Mouse (Mus musculus) forebrain, embryonic 11.5 days (tissue): ENCODE results near the gene Smndc1. TPM values are rescaled to one million over a fixed set of nuclear protein-coding genes. Genes with fewer than 3 reads are reported as not detected.
"Not testable (repeated sequence)": the region's sequence is repeated elsewhere in the genome, so short reads cannot be mapped to it uniquely, and the experiment has no call there.

Source experiments
- ATAC-seq: fragments of 200-750 bp; cut with Nextera tagmentation; replicated peaks from 2 replicates; pipeline ENCODE4 v1.8.0; 2017; ENCODE audit warnings: moderate TSS enrichment; ENCODE audit not compliant: low FRiP score
- DNase-seq: peaks from one replicate; pipeline ENCODE4 v3.0.0-alpha.2; 2017; ENCODE audit warnings: low spot score
- H3K27ac ChIP-seq: fragments of 300-500 bp; sonication (generic); 2 replicates; pipeline ENCODE4 v1.5.1; 2014; ENCODE audit warnings: low read depth, low read length
- H3K27me3 ChIP-seq: fragments of 300-500 bp; sonication (generic); 2 replicates; pipeline ENCODE4 v1.6.1; 2014; ENCODE audit warnings: mild to moderate bottlenecking, low read length, mixed read lengths; ENCODE audit not compliant: control insufficient read depth, insufficient read depth
- H3K36me3 ChIP-seq: fragments of 300-500 bp; sonication (generic); 2 replicates; pipeline ENCODE4 v1.6.1; 2014; ENCODE audit warnings: mild to moderate bottlenecking, low read length, moderate library complexity, mixed read lengths; ENCODE audit not compliant: control insufficient read depth, insufficient read depth
- H3K4me1 ChIP-seq: fragments of 300-500 bp; sonication (generic); replicated peaks from 2 replicates; pipeline ENCODE4 v1.6.1; 2014; ENCODE audit warnings: low read length, mixed read lengths; ENCODE audit not compliant: control insufficient read depth, insufficient read depth
- H3K4me2 ChIP-seq: fragments of 300-500 bp; sonication (generic); 2 replicates; pipeline ENCODE4 v1.6.1; 2014; ENCODE audit warnings: low read depth, mild to moderate bottlenecking, low read length, moderate library complexity, mixed read lengths; ENCODE audit not compliant: severe bottlenecking
- H3K4me3 ChIP-seq: fragments of 300-500 bp; sonication (generic); 2 replicates; pipeline ENCODE4 v1.5.1; 2014; ENCODE audit warnings: low read depth, low read length
- H3K9ac ChIP-seq: fragments of 300-500 bp; sonication (generic); 2 replicates; pipeline ENCODE4 v1.6.1; 2014; ENCODE audit warnings: low read length
- H3K9me3 ChIP-seq: fragments of 300-500 bp; sonication (generic); 2 replicates; pipeline ENCODE4 v1.6.1; 2016; ENCODE audit warnings: low read length, mixed read lengths; ENCODE audit not compliant: control insufficient read depth
- WGBS: fragments of 180-500 bp; shearing (Covaris S2); extraction: QIAGEN DNeasy Blood & Tissue Kit; methylation state at CpG from one replicate; pipeline ENCODE4 v1.1.7; 2014; 5-methylcytosine and 5-hydroxymethylcytosine counted together
- polyA plus RNA-seq: library from polyadenylated mRNA; unstranded; fragments of >200 nt; fragmentation: Nextera tagmentation; extraction: Ambion mirVana; gene quantifications from 2 replicates; pipeline ENCODE4 v1.2.1, GENCODE M21; 2014

Smndc1 gene
- polyA plus RNA-seq, 1 experiment from 2014 or later, result 57.6 TPM

DNA sequence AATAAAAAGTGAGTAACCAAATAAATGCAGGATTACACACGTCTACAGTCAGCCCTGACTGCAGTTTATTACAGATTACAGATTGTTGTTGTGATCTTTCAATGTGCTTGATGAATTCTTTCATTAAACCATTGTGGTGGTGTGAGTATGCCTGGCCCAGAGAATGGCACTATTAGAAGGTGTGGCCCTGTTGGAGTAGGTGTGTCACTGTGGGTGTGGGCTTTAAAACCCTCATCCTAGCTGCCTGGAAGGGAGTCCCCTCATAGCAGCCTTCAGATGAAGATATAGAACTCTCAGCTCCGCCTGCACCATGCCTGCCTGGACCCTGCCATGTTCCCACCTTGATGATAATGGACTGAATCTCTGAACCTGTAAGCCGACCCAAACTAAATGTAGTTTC lies 4.6 kb upstream of the Smndc1 start:
- not testable (repeated sequence) for H3K27ac ChIP-seq, H3K4me1 ChIP-seq, H3K4me2 ChIP-seq, H3K36me3 ChIP-seq, H3K9me3 ChIP-seq, H3K9ac ChIP-seq, H3K27me3 ChIP-seq, ATAC-seq, H3K4me3 ChIP-seq, DNase-seq
- 67% methylated on average over 3 of the region's 3 CpGs for WGBS

DNA sequence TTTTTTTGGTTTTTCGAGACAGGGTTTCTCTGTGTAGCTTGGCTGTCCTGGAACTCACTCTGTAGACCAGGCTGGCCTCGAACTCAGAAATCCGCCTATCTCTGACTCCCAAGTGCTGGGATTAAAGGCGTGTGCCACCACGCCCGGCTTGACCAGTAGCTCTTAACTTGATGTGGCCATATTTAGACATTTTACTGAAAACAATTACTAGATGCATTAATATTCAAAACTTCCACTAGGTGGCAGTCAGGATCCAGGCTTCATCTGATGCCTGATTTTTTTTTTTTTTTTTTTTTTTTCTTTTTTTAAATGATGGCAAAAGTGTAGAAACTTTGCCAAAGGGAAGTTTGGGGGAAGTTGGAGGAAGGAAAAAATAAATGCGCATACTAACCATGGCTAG lies 4.2 kb upstream of the Smndc1 start:
- Histone ChIP-seq H3K4me1 (no peaks in the 10 kb centered on the region), H3K9me3 (no peaks in the 10 kb centered on the region), H3K9ac (no peak overlapping the region), H3K4me2 (no peak overlapping the region), H3K4me3 (no peak overlapping the region), H3K27ac (no peak overlapping the region), H3K36me3 (no peaks in the 10 kb centered on the region), H3K27me3 (no peaks in the 10 kb centered on the region)
- ATAC-seq, result no peak
- 23% methylated on average over 7 of the region's 7 CpGs for WGBS
- DNase-seq, result no peak

DNA sequence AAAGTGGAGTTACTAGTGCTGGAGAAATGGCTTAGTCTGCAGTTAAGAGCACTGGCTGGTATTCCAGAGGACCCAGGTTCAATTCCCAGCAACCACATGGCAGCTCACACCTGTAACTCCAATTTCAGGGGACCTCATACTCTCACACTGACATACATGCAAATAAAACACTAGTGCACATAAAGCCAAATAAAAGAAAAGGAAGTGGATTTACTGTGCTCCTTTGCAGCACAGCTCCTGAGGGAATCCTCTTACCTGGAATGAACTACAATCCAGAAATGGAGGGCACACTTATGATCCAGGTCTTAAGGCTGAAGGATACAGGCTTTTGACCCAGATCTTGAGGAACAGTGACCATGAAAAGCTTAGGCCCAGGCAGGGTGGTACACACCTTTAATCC lies 3.3 kb upstream of the Smndc1 start:
- H3K4me2 ChIP-seq, result no peak overlapping the region
- H3K4me3 ChIP-seq, result no peak overlapping the region
- H3K9me3 ChIP-seq, result no peaks in the 10 kb centered on the region
- DNase-seq (no peak), ATAC-seq (no peak)
- H3K9ac ChIP-seq, result no peak overlapping the region
- H3K36me3 ChIP-seq, result no peaks in the 10 kb centered on the region; the same call in 1 of the 2 replicates
- H3K4me1 ChIP-seq, result 0 out of 2 replicates have a peak, but pooled peaks cover 2% of the 10 kb centered on the region
- H3K27ac ChIP-seq, result no peak overlapping the region
- H3K27me3 ChIP-seq, result no peaks in the 10 kb centered on the region

DNA sequence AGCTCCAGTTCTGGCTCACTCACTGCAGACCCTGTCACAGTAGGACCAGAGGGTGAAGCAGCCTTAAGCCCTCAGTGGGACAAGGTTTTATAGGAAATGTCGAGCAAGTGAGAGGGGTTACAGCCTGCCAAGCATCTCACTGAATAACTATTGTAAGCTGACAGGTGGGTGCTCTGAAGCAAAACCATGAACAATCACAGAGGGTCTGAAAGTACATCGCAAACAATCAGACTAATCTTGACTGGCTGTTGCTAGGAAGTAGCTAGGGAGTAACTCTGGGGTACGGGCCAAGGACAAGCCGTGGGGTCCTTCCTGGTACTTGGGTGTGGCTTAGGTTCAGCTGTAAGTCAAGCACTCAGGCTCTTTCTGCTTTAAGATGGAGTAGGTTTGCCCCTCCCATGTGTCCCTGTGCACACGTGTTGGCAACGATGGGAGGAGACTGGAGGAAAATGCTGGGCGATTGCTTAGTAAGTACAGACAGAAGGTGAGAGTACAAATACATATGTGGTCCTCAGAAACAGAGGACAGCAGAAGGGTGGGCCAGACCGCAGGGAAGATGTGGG lies 2.5 kb upstream of the Smndc1 start:
- H3K27ac ChIP-seq, result no peak overlapping the region
- H3K27me3 ChIP-seq, result no peaks in the 10 kb centered on the region
- no peak overlapping the region for H3K4me2 ChIP-seq
- ATAC-seq, result no peak
- WGBS, result 78% methylated on average over 8 of the region's 8 CpGs
- no peaks in the 10 kb centered on the region for H3K9me3 ChIP-seq
- DNase-seq, result no peak
- no peak overlapping the region for H3K9ac ChIP-seq
- H3K4me1 ChIP-seq, result 0 out of 2 replicates have a peak, but pooled peaks cover 2% of the 10 kb centered on the region
- H3K4me3 ChIP-seq, result no peak overlapping the region
- H3K36me3 ChIP-seq, result no peaks in the 10 kb centered on the region; the same call in 1 of the 2 replicates

DNA sequence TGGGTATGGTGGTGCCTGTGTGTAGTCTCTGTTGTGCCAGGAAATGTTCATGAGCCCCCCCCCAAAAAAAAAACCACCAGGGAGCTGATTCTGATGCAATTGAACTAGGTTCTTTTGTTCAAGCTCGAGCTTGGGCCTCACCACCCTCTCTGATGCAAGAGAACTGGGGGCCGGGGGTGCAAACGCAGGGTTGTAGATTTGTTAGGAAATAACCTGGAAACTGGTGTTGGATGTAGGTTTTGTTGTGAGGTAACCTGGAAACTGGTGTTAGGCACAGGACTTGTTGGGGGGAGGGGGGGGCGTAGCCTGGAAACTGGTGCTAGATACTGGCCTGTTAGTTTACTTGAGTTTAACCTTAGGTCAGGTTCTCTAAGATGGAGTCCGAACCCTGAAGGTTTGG lies 1.4 kb upstream of the Smndc1 start:
- Histone ChIP-seq H3K36me3 (peaks cover 4% of the 10 kb centered on the region; the same call in 1 of the 2 replicates), H3K27me3 (no peaks in the 10 kb centered on the region), H3K9ac (peak overlapping the region; percentile 74), H3K9me3 (no peaks in the 10 kb centered on the region), H3K27ac (no peak overlapping the region), H3K4me3 (peak overlapping the region; percentile 89), H3K4me2 (peak overlapping the region; percentile 74; the same call in 1 of the 2 replicates), H3K4me1 (0 out of 2 replicates have a peak, but pooled peaks cover 2% of the 10 kb centered on the region)
- ATAC-seq, result no peak
- 91% methylated on average over 5 of the region's 5 CpGs for WGBS
- DNase-seq, result no peak

DNA sequence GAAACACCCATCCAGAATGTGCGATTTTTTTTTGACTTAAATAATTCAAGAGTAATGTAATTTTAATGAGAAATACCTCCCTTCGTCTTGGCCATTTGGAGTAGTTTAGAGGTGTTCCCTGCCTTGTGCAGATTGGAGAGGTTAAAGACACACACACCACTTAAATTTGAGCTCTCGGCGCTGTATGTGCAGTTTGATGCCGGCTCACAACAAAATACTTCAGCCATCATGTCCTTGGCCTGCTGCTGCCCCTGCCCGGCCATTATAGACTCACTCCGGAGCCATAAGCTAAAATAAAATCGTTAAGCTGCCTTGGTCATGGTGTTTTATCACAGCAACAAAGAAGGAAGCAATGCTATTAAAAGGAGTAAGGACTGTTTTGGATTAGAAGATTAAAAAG lies 1.0 kb upstream of the Smndc1 start:
- Histone ChIP-seq H3K4me3 (peak overlapping the region; percentile 89), H3K9ac (peak overlapping the region; percentile 74), H3K36me3 (peaks cover 4% of the 10 kb centered on the region; the same call in 1 of the 2 replicates), H3K4me2 (peak overlapping the region; percentile 74), H3K9me3 (no peaks in the 10 kb centered on the region), H3K27me3 (no peaks in the 10 kb centered on the region), H3K27ac (no peak overlapping the region), H3K4me1 (0 out of 2 replicates have a peak, but pooled peaks cover 2% of the 10 kb centered on the region)
- ATAC-seq (no peak), DNase-seq (no peak)
- 50% methylated on average over 8 of the region's 8 CpGs for WGBS

DNA sequence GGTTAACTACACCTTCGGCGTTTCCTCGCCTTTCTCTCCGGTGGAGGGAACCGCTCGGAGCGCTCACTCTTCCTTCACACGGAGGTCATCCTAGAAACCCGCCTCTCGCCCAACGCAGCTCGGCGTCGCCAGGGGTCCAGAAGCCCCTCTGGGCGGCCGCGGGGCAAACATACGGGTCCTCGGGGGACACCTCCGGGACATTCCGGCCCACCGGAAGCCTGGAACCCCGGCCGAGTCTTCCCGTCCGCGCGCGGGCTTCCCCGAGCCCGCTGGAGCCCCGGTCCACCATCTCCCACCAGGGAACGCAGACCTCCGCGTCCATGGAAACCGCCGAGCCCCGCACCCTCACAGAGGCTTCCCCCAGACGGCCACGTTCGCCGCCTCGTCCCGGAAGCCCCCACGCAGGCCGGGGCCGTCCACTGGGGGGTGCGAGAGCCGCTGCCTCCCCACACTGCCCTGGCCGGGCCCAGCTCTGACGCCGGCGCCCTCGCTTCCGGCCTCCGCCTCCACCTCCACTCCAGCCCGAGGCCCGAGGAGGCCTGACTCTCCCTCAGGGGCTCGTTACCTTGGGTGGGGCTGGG lies 437 bp downstream of the Smndc1 start:
- H3K4me2 ChIP-seq, result peak overlapping the region; percentile 63
- ATAC-seq, result peak; percentile 89
- peak overlapping the region; percentile 79 for H3K27ac ChIP-seq
- peak overlapping the region; percentile 87 for H3K9ac ChIP-seq
- H3K4me3 ChIP-seq, result peak overlapping the region; percentile 89
- no peaks in the 10 kb centered on the region for H3K27me3 ChIP-seq
- no peaks in the 10 kb centered on the region for H3K9me3 ChIP-seq
- WGBS, result under 1% methylated on average over 57 of the region's 59 CpGs
- peaks cover 4% of the 10 kb centered on the region; the same call in 1 of the 2 replicates for H3K36me3 ChIP-seq
- 0 out of 2 replicates have a peak, but pooled peaks cover 2% of the 10 kb centered on the region for H3K4me1 ChIP-seq
- DNase-seq, result no peak

DNA sequence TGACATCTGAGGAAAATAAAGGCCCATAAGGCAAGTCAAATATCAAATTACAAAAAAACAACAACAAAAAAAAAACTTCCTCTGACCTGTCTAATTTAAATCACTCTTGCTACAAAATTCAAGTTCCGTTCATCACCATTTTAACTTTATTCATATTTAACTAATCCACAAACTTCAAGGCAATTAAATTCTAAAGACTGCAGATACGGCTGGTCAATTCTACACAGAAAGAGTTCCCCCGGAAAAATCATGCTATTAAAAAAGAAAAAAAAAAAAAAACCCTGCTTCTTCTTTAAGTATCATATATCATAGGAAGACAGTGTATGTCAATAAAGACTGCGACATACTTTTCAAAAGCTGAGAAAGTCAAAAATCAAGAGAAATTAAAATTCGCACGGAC lies 961 bp downstream of the Smndc1 start:
- H3K36me3 ChIP-seq, result peaks cover 4% of the 10 kb centered on the region; the same call in 1 of the 2 replicates
- no peaks in the 10 kb centered on the region for H3K27me3 ChIP-seq
- 0 out of 2 replicates have a peak, but pooled peaks cover 2% of the 10 kb centered on the region for H3K4me1 ChIP-seq
- peak overlapping the region; percentile 89 for H3K4me3 ChIP-seq
- WGBS, result 28% methylated on average over 6 of the region's 6 CpGs
- DNase-seq, result no peak
- H3K9me3 ChIP-seq, result no peaks in the 10 kb centered on the region
- H3K9ac ChIP-seq, result peak overlapping the region; percentile 87
- no peak overlapping the region; the same call in 1 of the 2 replicates for H3K27ac ChIP-seq
- peak overlapping the region; percentile 63 for H3K4me2 ChIP-seq
- no peak for ATAC-seq

DNA sequence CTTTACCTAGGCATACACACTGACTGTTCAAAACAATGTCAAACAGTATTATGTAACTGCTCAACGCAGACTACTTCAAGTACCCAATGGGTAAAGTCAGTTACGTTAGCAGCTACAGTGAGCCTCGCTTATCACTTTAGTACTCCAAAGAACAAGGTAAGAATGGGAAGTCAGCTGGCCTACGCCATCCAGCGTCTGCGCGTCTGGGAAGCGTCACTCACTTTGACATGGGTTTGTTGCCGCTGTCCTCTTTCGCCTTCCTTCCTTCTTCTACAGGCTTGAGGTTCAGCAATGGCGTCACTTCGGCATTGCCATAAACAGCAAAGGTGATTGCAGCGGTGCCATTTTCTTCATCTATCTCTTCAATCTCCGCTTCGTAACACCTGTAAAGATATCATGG lies 7.0 kb downstream of the Smndc1 start:
- no peak overlapping the region for H3K27ac ChIP-seq
- ATAC-seq (no peak), DNase-seq (no peak)
- WGBS, result 97% methylated on average over 15 of the region's 15 CpGs
- no peaks in the 10 kb centered on the region for H3K4me1 ChIP-seq
- no peak overlapping the region for H3K4me2 ChIP-seq
- H3K9ac ChIP-seq, result no peak overlapping the region
- H3K9me3 ChIP-seq, result no peaks in the 10 kb centered on the region
- no peaks in the 10 kb centered on the region for H3K27me3 ChIP-seq
- H3K4me3 ChIP-seq, result no peak overlapping the region
- peaks cover 10% of the 10 kb centered on the region; the same call in 1 of the 2 replicates for H3K36me3 ChIP-seq
